Mouse (Mus musculus): ENCODE measurements around the gene March4. TPM values are rescaled to one million over a fixed set of nuclear protein-coding genes. Genes with fewer than 3 reads are reported as not detected.

The March4 gene
- polyA plus RNA-seq, 1 experiment, result 0.01 TPM

- H3K4me3 ChIP-seq, result no peak overlapping the region
- no peak overlapping the region for H3K4me2 ChIP-seq (ENCODE audit: low read depth)
- H3K79me2 ChIP-seq (ENCODE audit: control insufficient read depth, insufficient read depth), result no peaks in the 10 kb centered on the region
- no peaks in the 10 kb centered on the region for H3K27me3 ChIP-seq (ENCODE audit: control insufficient read depth, insufficient read depth, insufficient read length)
- no peak overlapping the region for H3ac ChIP-seq (ENCODE audit: control insufficient read depth, insufficient read length)
- TF ChIP-seq POLR2AphosphoS2 (IDR thresholded peaks at IDR 0.05; ENCODE audit: insufficient read length, low read depth) (no peak), MYOD1 (IDR thresholded peaks at IDR 0.05; ENCODE audit: control insufficient read depth in 1 of 3, insufficient read length in 2 of 3, low read depth in 2 of 3) (no peak)
- no peaks in the 10 kb centered on the region for H3K36me3 ChIP-seq (ENCODE audit: control insufficient read depth, insufficient read depth)
Measured at GRCm38 (mm10) chr1:72401331-72402069, 135.2 kb downstream of the March4 start.

- TF ChIP-seq MAX (IDR thresholded peaks at IDR 0.05; ENCODE audit: low read depth), result no peak
- TF ChIP-seq MYOG (IDR thresholded peaks at IDR 0.05; ENCODE audit: control insufficient read depth in 1 of 3, insufficient read depth in 1 of 3, insufficient read length in 2 of 3, low read depth in 2 of 3), result peak in 1 of 3 experiments; percentile 26
- Histone ChIP-seq H3K4me3 (no peak overlapping the region), H3K36me3 (ENCODE audit: control insufficient read depth, insufficient read depth) (no peaks in the 10 kb centered on the region), H3K4me2 (ENCODE audit: low read depth) (no peak overlapping the region), H3K79me2 (ENCODE audit: control insufficient read depth, insufficient read depth) (no peaks in the 10 kb centered on the region), H3ac (ENCODE audit: control insufficient read depth, insufficient read length) (no peak overlapping the region), H3K27me3 (ENCODE audit: control insufficient read depth, insufficient read depth, insufficient read length) (no peaks in the 10 kb centered on the region)
Measured at GRCm38 (mm10) chr1:72400616-72401015, 136.1 kb downstream of the March4 start.

GRCm38 (mm10) chr1:72399720-72400401 lies 136.9 kb downstream of the March4 start:
- no peak overlapping the region for H3ac ChIP-seq (ENCODE audit: control insufficient read depth, insufficient read length)
- no peak overlapping the region for H3K4me3 ChIP-seq
- TF ChIP-seq SRF (IDR thresholded peaks at IDR 0.05; ENCODE audit: control insufficient read depth, insufficient read length, low read depth) (no peak), MAX (IDR thresholded peaks at IDR 0.05; ENCODE audit: low read depth) (no peak), CEBPB (IDR thresholded peaks at IDR 0.05; ENCODE audit: insufficient read depth, poor library complexity, severe bottlenecking) (no peak), TCF12 (IDR thresholded peaks at IDR 0.05; ENCODE audit: insufficient read depth, poor library complexity, severe bottlenecking) (no peak), MYOG (IDR thresholded peaks at IDR 0.05; ENCODE audit: control insufficient read depth in 1 of 3, insufficient read depth in 1 of 3, insufficient read length in 2 of 3, low read depth in 2 of 3) (no peak), USF1 (IDR thresholded peaks at IDR 0.05; ENCODE audit: low read depth) (no peak), E2F4 (IDR thresholded peaks at IDR 0.05; ENCODE audit: insufficient read depth) (no peak), REST (IDR thresholded peaks at IDR 0.05; ENCODE audit: insufficient read depth, insufficient read length) (no peak), POLR2A (IDR thresholded peaks at IDR 0.05; ENCODE audit: insufficient read length, low read depth) (no peak), MYOD1 (IDR thresholded peaks at IDR 0.05; ENCODE audit: control insufficient read depth in 1 of 3, insufficient read length in 2 of 3, low read depth in 2 of 3) (no peak), TCF3 (IDR thresholded peaks at IDR 0.05; ENCODE audit: insufficient read length, low read depth) (no peak), POLR2AphosphoS2 (IDR thresholded peaks at IDR 0.05; ENCODE audit: insufficient read length, low read depth) (no peak)
- H3K36me3 ChIP-seq (ENCODE audit: control insufficient read depth, insufficient read depth), result no peaks in the 10 kb centered on the region
- no peak overlapping the region for H3K4me2 ChIP-seq (ENCODE audit: low read depth)
- no peaks in the 10 kb centered on the region for H3K79me2 ChIP-seq (ENCODE audit: control insufficient read depth, insufficient read depth)
- H3K27me3 ChIP-seq (ENCODE audit: control insufficient read depth, insufficient read depth, insufficient read length), result no peaks in the 10 kb centered on the region

- TF ChIP-seq TCF3 (IDR thresholded peaks at IDR 0.05; ENCODE audit: insufficient read length, low read depth), result no peak
- TF ChIP-seq CEBPB (IDR thresholded peaks at IDR 0.05; ENCODE audit: insufficient read depth, poor library complexity, severe bottlenecking), result no peak
- no peak for TF ChIP-seq SRF (IDR thresholded peaks at IDR 0.05; ENCODE audit: control insufficient read depth, insufficient read length, low read depth)
- no peak for TF ChIP-seq MYOD1 (IDR thresholded peaks at IDR 0.05; ENCODE audit: control insufficient read depth in 1 of 3, insufficient read length in 2 of 3, low read depth in 2 of 3)
- no peak for TF ChIP-seq E2F4 (IDR thresholded peaks at IDR 0.05; ENCODE audit: insufficient read depth)
- no peak for TF ChIP-seq POLR2AphosphoS2 (IDR thresholded peaks at IDR 0.05; ENCODE audit: insufficient read length, low read depth)
- no peak for TF ChIP-seq REST (IDR thresholded peaks at IDR 0.05; ENCODE audit: insufficient read depth, insufficient read length)
- Histone ChIP-seq H3K4me3 (no peak overlapping the region), H3K79me2 (ENCODE audit: control insufficient read depth, insufficient read depth) (no peaks in the 10 kb centered on the region), H3K4me2 (ENCODE audit: low read depth) (no peak overlapping the region), H3ac (ENCODE audit: control insufficient read depth, insufficient read length) (no peak overlapping the region), H3K36me3 (ENCODE audit: control insufficient read depth, insufficient read depth) (peaks cover 25% of the 10 kb centered on the region), H3K27me3 (ENCODE audit: control insufficient read depth, insufficient read depth, insufficient read length) (no peaks in the 10 kb centered on the region)
Measured at GRCm38 (mm10) chr1:72390420-72390819, 146.3 kb downstream of the March4 start.

GRCm38 (mm10) chr1:72383651-72384050 lies 153.1 kb downstream of the March4 start:
- peaks cover 15% of the 10 kb centered on the region for H3K36me3 ChIP-seq (ENCODE audit: control insufficient read depth, insufficient read depth)
- H3K4me2 ChIP-seq (ENCODE audit: low read depth), result no peak overlapping the region
- H3K79me2 ChIP-seq (ENCODE audit: control insufficient read depth, insufficient read depth), result no peaks in the 10 kb centered on the region
- no peak overlapping the region for H3K4me3 ChIP-seq
- H3ac ChIP-seq (ENCODE audit: control insufficient read depth, insufficient read length), result no peak overlapping the region
- H3K27me3 ChIP-seq (ENCODE audit: control insufficient read depth, insufficient read depth, insufficient read length), result no peaks in the 10 kb centered on the region
- TF ChIP-seq E2F4 (IDR thresholded peaks at IDR 0.05; ENCODE audit: insufficient read depth), result no peak
- no peak for TF ChIP-seq SRF (IDR thresholded peaks at IDR 0.05; ENCODE audit: control insufficient read depth, insufficient read length, low read depth)
- no peak for TF ChIP-seq TCF12 (IDR thresholded peaks at IDR 0.05; ENCODE audit: insufficient read depth, poor library complexity, severe bottlenecking)
- no peak for TF ChIP-seq TCF3 (IDR thresholded peaks at IDR 0.05; ENCODE audit: insufficient read length, low read depth)
- TF ChIP-seq MYOD1 (IDR thresholded peaks at IDR 0.05; ENCODE audit: control insufficient read depth in 1 of 3, insufficient read length in 2 of 3, low read depth in 2 of 3), result no peak

Measured in myocyte (in vitro differentiated cells).